Mouse (Mus musculus): ENCODE data around the gene Ezh2.
"Not testable (repeated sequence)": the region's sequence is repeated elsewhere in the genome, so short reads cannot be mapped to it uniquely, and the experiment has no call there.

The Ezh2 gene

GRCm38 (mm10) chr6:47594926-47595623, at the start of gene Ezh2:
Ezh2 (minus strand) TSS chr6:47595341.
- DNase-seq: peak; percentile 97

- DNase-seq: no peak
Observed at GRCm38 (mm10) chr6:47636527-47637076, 41.5 kb upstream of the Ezh2 start.

GRCm38 (mm10) chr6:47635995-47636526, 40.9 kb upstream of the Ezh2 start:
- DNase-seq: no peak

GRCm38 (mm10) chr6:47635207-47635994, 40.3 kb upstream of the Ezh2 start:
- DNase-seq: no peak

- no peak for DNase-seq
Observed at GRCm38 (mm10) chr6:47633467-47633866, 38.3 kb upstream of the Ezh2 start.

GRCm38 (mm10) chr6:47630061-47630460, 34.9 kb upstream of the Ezh2 start:
- not testable (repeated sequence) for DNase-seq

- DNase-seq: no peak
Observed at GRCm38 (mm10) chr6:47627978-47628377, 32.8 kb upstream of the Ezh2 start.

GRCm38 (mm10) chr6:47626976-47627375, 31.8 kb upstream of the Ezh2 start:
- DNase-seq: not testable (repeated sequence)

- no peak for DNase-seq
Observed at GRCm38 (mm10) chr6:47621039-47621438, 25.9 kb upstream of the Ezh2 start.

- DNase-seq: not testable (repeated sequence)
Observed at GRCm38 (mm10) chr6:47608306-47608705, 13.2 kb upstream of the Ezh2 start.

- DNase-seq: no peak
Observed at GRCm38 (mm10) chr6:47601931-47602330, 6.8 kb upstream of the Ezh2 start.

- no peak for DNase-seq
Observed at GRCm38 (mm10) chr6:47595696-47596095, 555 bp upstream of the Ezh2 start.

- peak; percentile 49 for DNase-seq
Observed at GRCm38 (mm10) chr6:47594141-47594835, 853 bp downstream of the Ezh2 start.

GRCm38 (mm10) chr6:47593590-47593989, 1.6 kb downstream of the Ezh2 start:
- no peak for DNase-seq

- DNase-seq: not testable (repeated sequence)
Observed at GRCm38 (mm10) chr6:47587332-47587731, 7.8 kb downstream of the Ezh2 start.

- no peak for DNase-seq
Observed at GRCm38 (mm10) chr6:47572887-47573286, 22.3 kb downstream of the Ezh2 start.

GRCm38 (mm10) chr6:47565326-47566035, 29.7 kb downstream of the Ezh2 start:
- DNase-seq: no peak

- DNase-seq: no peak
Observed at GRCm38 (mm10) chr6:47561426-47561825, 33.7 kb downstream of the Ezh2 start.

- DNase-seq: no peak
Observed at GRCm38 (mm10) chr6:47560846-47561245, 34.3 kb downstream of the Ezh2 start.

GRCm38 (mm10) chr6:47560407-47560806, 34.7 kb downstream of the Ezh2 start:
- no peak for DNase-seq

- DNase-seq: no peak
Observed at GRCm38 (mm10) chr6:47559287-47559686, 35.9 kb downstream of the Ezh2 start.

- DNase-seq: no peak
Observed at GRCm38 (mm10) chr6:47552280-47552679, 42.9 kb downstream of the Ezh2 start.
